Mouse (Mus musculus): ENCODE data around the gene Trim59. TPM values are rescaled to one million over a fixed set of nuclear protein-coding genes. Genes with fewer than 3 reads are reported as not detected.
"Not testable (repeated sequence)": the region's sequence is repeated elsewhere in the genome, so short reads cannot be mapped to it uniquely, and the experiment has no call there.

Trim59 gene
- polyA plus RNA-seq, 1 experiment from 2014 or later = 28.0 TPM

DNA sequence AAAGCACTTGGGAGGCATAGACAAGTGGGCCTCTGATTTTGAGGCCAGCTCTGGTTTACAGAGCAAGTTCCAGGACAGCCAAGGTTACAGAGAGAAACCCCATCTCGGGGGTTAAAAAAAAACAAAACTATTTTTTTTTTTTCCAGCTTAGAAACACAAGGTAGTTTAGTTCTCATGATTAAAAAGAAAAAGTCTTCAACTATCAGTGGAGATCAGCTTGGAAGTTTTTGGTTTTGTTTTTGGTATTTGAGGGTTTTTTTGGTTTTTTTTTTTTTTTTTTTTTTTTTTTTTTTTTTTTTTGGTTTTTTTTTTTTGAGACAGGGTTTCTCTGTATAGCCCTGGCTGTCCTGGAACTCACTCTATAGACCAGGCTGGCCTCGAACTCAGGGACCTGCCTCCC is 25.9 kb downstream of the Trim59 start:
- H3K9ac ChIP-seq (replicated peaks; ENCODE audit: low read depth, low read length); H3K9me3 ChIP-seq (ENCODE audit: control insufficient read depth, low read length); H3K27ac ChIP-seq (ENCODE audit: low read depth, low read length); H3K36me3 ChIP-seq (ENCODE audit: control insufficient read depth, insufficient read depth, low read length); ATAC-seq (ENCODE audit: low read depth); H3K27me3 ChIP-seq (ENCODE audit: control insufficient read depth, insufficient read depth, low read length); H3K4me1 ChIP-seq (ENCODE audit: control insufficient read depth, insufficient read depth, low read length); H3K4me2 ChIP-seq (ENCODE audit: low read depth, low read length); H3K4me3 ChIP-seq (ENCODE audit: low read depth, low read length): not testable (repeated sequence)
- 100% methylated on average over 2 of the region's 2 CpGs for WGBS

DNA sequence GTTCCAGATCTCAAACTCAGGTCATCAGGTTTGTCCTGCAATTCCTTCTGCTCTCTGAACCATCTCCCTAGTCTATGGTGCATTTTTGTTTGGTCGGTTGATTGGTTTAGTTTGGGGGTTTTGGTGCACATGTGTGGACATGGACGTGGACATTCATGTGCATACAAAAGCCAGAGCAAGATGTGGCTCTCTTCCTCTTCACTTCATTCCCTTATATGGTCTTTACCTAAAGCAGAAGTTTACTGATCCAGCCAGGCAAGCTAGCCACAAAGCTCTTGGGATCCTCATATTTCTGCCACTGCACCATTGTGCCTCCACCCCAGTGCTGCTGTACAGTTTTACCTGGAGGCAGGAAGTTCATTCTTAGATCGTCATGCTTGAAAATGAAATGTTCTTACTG is 27.4 kb downstream of the Trim59 start:
- Histone ChIP-seq H3K27me3 (ENCODE audit: control insufficient read depth, insufficient read depth, low read length) (no peaks in the 10 kb centered on the region), H3K9ac (replicated peaks; ENCODE audit: low read depth, low read length) (no peak overlapping the region), H3K4me3 (ENCODE audit: low read depth, low read length) (no peak overlapping the region), H3K4me1 (ENCODE audit: control insufficient read depth, insufficient read depth, low read length) (no peaks in the 10 kb centered on the region), H3K4me2 (ENCODE audit: low read depth, low read length) (no peak overlapping the region), H3K9me3 (ENCODE audit: control insufficient read depth, low read length) (no peaks in the 10 kb centered on the region), H3K36me3 (ENCODE audit: control insufficient read depth, insufficient read depth, low read length) (no peaks in the 10 kb centered on the region), H3K27ac (ENCODE audit: low read depth, low read length) (no peak overlapping the region)
- ATAC-seq (ENCODE audit: low read depth) = no peak
- WGBS = 88% methylated on average over 3 of the region's 3 CpGs

DNA sequence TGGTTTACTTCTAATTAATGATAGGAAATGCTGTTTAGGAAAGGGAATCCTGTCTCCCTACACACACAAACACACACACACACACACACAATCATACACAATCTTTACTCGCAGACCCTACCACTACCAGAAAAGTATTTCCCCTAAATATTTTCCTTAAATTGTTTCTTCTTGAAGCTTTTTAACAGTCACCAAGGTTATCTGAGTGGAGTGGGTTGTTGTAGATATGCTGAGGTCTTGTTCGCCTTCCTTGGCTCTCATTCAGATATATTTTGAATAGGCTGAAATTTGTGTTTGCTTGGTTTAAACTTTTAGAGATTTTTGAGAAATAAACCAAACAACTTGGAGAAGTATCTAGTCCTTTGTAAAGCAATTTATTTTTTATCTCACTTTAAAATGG is 35.7 kb downstream of the Trim59 start:
- Histone ChIP-seq H3K4me2 (ENCODE audit: low read depth, low read length) (no peak overlapping the region), H3K27ac (ENCODE audit: low read depth, low read length) (no peak overlapping the region), H3K9me3 (ENCODE audit: control insufficient read depth, low read length) (no peaks in the 10 kb centered on the region), H3K4me3 (ENCODE audit: low read depth, low read length) (no peak overlapping the region), H3K9ac (replicated peaks; ENCODE audit: low read depth, low read length) (no peak overlapping the region), H3K27me3 (ENCODE audit: control insufficient read depth, insufficient read depth, low read length) (no peaks in the 10 kb centered on the region), H3K36me3 (ENCODE audit: control insufficient read depth, insufficient read depth, low read length) (no peaks in the 10 kb centered on the region), H3K4me1 (ENCODE audit: control insufficient read depth, insufficient read depth, low read length) (peaks cover 4% of the 10 kb centered on the region; the same call in 1 of the 2 replicates)
- ATAC-seq (ENCODE audit: low read depth) = no peak
- WGBS = 93% methylated on average over 2 of the region's 2 CpGs

DNA sequence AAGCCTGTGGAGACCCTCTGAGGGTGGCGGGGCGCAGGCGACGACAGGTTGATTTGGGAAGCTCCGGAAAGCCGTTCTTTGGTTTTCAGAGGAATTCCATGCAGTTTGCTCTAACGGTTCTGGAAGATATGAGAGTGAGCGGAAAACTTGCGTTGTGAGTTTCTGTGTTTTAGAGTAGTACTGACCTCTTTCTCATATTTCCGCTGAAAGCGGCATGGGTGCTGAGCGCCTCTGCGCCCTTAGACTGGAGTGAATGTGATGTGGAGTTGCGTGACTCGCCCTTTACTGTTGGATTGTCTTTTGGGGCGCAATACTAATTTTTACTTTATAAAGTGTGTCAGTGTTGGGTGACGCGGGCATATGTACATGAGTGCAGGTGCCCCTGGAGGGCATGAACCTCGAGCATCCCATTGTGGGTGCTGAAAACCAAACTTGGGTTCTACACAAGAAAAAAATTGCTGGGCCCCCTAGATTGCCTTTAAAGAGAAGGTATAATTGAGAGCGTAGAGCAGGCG is 38.3 kb downstream of the Trim59 start:
- H3K4me1 ChIP-seq (ENCODE audit: control insufficient read depth, insufficient read depth, low read length) = peaks cover 6% of the 10 kb centered on the region; the same call in 1 of the 2 replicates
- H3K4me3 ChIP-seq (ENCODE audit: low read depth, low read length) = peak overlapping the region; percentile 90
- H3K27ac ChIP-seq (ENCODE audit: low read depth, low read length) = no peak overlapping the region
- 5% methylated on average over 21 of the region's 21 CpGs for WGBS
- no peaks in the 10 kb centered on the region for H3K36me3 ChIP-seq (ENCODE audit: control insufficient read depth, insufficient read depth, low read length)
- ATAC-seq (ENCODE audit: low read depth) = no peak
- H3K9me3 ChIP-seq (ENCODE audit: control insufficient read depth, low read length) = no peaks in the 10 kb centered on the region
- peak overlapping the region; percentile 97 for H3K4me2 ChIP-seq (ENCODE audit: low read depth, low read length)
- H3K27me3 ChIP-seq (ENCODE audit: control insufficient read depth, insufficient read depth, low read length) = no peaks in the 10 kb centered on the region
- peak overlapping the region; percentile 62 for H3K9ac ChIP-seq (replicated peaks; ENCODE audit: low read depth, low read length)

DNA sequence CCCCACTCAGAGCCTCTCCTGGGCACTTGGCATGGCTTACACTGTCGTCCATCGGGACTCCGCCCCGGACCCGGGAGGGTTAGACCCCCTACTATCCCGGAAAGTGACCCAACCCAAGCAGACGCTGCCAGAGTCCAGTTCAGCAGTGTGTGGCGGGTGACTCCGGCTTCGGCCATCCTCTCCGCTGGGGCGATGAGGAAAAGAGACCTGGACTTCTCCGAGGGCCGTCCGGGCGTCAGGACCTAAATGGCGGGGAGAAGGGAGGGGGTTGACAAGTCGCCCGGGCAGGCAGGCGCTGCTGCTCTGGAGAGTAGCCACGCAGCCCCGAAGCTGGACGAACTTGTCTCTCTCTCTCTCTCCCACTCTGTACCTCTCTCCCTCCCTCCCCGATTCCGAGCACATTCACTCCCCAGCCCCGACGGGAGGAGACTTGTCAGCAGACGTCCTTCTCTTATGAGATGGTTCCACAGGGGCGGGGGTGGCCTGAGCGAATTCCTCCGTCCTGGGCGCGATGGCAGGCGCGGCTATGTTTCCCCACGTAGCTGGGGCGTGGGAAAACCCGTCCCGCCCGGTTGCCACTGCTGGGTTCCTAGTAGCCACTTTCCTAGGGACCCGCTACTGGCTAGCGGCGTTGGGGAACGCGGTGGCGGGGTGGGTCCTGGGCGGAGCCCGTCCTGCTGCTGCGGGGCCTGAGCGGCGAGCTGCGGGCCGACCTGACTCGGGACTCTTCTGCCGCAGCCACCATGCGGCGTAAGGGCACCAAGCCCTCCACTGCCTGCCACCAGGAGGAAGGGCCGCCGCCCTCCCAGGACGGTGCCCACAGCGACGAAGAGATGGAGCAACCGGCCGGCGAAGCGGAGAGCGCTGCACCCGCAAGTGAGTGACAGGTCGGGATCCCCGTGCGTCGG is 39.0 kb downstream of the Trim59 start:
- peak; percentile 50 for ATAC-seq (ENCODE audit: low read depth)
- Histone ChIP-seq H3K27me3 (ENCODE audit: control insufficient read depth, insufficient read depth, low read length) (no peaks in the 10 kb centered on the region), H3K27ac (ENCODE audit: low read depth, low read length) (peak overlapping the region; percentile 66), H3K36me3 (ENCODE audit: control insufficient read depth, insufficient read depth, low read length) (no peaks in the 10 kb centered on the region), H3K4me1 (ENCODE audit: control insufficient read depth, insufficient read depth, low read length) (peaks cover 6% of the 10 kb centered on the region; the same call in 1 of the 2 replicates), H3K9ac (replicated peaks; ENCODE audit: low read depth, low read length) (peak overlapping the region; percentile 62), H3K9me3 (ENCODE audit: control insufficient read depth, low read length) (no peaks in the 10 kb centered on the region), H3K4me3 (ENCODE audit: low read depth, low read length) (peak overlapping the region; percentile 90), H3K4me2 (ENCODE audit: low read depth, low read length) (peak overlapping the region; percentile 97)
- under 1% methylated on average over 70 of the region's 72 CpGs for WGBS

DNA sequence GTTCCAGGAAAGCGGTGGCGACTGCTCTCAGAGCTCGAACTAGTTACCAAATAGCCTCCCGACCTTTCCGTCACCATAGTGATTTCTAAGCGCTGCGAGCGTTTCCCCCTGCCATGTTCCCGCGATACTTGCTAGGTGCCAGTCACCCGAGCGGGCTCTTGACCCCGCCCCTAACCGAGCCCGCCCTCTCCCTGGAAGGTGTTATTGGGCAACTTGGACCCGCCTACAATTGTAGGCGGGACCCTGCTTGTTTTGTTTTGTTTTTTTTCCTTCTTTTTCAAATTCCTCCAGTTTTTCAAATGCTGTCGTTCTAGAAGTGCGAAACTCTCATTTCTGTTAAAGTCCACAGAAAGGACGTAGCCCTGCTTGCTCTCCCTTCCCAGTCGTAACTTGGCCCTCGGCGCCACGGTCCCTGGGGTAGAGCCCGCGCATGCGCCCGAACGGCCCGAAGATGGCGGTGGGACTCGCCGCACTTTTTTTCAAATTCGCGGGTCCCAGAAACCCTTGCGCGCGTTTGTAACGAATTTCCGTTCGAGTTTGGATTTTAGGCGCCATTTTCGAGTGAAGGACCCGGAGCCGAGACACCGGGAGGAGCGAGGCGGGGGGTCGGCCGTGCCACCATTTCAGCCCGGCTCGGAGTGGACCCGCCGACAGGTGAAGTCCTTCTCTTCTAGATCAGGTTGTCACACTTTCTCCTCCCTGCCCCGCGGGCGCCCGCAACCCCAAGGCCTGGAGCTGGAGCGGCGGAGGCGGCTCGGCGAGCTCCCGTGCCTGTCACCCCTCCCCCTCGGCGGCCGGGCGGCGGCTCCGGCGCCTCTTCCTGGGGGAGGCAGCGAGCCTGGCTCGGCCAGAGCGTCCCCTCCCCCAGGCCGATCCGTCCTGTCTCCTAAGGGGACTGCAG is 39.9 kb downstream of the Trim59 start, which contains the start of the genes Ift80 and Smc4:
TSS of gene Ift80 (minus strand) at position 134 of the 901 bp plus-strand sequence.
TSS of gene Smc4 (plus strand) at position 302 of the 901 bp plus-strand sequence.
- peak within 1 kb of the TSS; percentile 97 for H3K4me2 ChIP-seq (ENCODE audit: low read depth, low read length)
- H3K4me3 ChIP-seq (ENCODE audit: low read depth, low read length) = peak within 1 kb of the TSS; percentile 90
- peak within 1 kb of the TSS; percentile 62 for H3K9ac ChIP-seq (replicated peaks; ENCODE audit: low read depth, low read length)
- no peaks in the 10 kb centered on the region for H3K36me3 ChIP-seq (ENCODE audit: control insufficient read depth, insufficient read depth, low read length)
- peak within 1 kb of the TSS; percentile 66 for H3K27ac ChIP-seq (ENCODE audit: low read depth, low read length)
- peak; percentile 97 for ATAC-seq (ENCODE audit: low read depth)
- H3K9me3 ChIP-seq (ENCODE audit: control insufficient read depth, low read length) = no peaks in the 10 kb centered on the region
- H3K27me3 ChIP-seq (ENCODE audit: control insufficient read depth, insufficient read depth, low read length) = no peaks in the 10 kb centered on the region
- H3K4me1 ChIP-seq (ENCODE audit: control insufficient read depth, insufficient read depth, low read length) = peaks cover 6% of the 10 kb centered on the region; the same call in 1 of the 2 replicates
- WGBS = under 1% methylated on average over 70 of the region's 76 CpGs

DNA sequence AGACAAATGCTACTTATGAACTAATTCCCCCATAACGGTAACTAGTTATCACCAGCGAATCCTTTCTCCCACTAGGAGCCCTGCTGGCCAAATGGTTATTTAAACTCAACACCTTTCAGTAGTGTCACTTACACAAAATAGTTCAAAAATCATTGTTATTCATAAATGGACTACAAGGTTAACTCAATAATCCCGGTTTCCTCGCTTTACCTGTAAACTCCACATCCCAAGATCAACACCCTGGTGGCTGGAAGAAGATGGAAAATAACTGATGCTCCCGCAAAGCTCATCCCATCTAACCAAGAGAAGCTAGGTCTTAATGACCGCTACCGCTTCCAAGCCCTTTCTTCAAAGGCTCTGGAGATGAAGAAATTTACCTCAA is 40.5 kb downstream of the Trim59 start:
- H3K9ac ChIP-seq (replicated peaks; ENCODE audit: low read depth, low read length) = peak overlapping the region; percentile 21; the same call in 1 of the 2 replicates
- no peaks in the 10 kb centered on the region for H3K36me3 ChIP-seq (ENCODE audit: control insufficient read depth, insufficient read depth, low read length)
- peak overlapping the region; percentile 90 for H3K4me3 ChIP-seq (ENCODE audit: low read depth, low read length)
- peak; percentile 32 for ATAC-seq (ENCODE audit: low read depth)
- 1% methylated on average over 7 of the region's 7 CpGs for WGBS
- H3K9me3 ChIP-seq (ENCODE audit: control insufficient read depth, low read length) = no peaks in the 10 kb centered on the region
- H3K4me1 ChIP-seq (ENCODE audit: control insufficient read depth, insufficient read depth, low read length) = peaks cover 6% of the 10 kb centered on the region; the same call in 1 of the 2 replicates
- H3K4me2 ChIP-seq (ENCODE audit: low read depth, low read length) = peak overlapping the region; percentile 63
- H3K27ac ChIP-seq (ENCODE audit: low read depth, low read length) = peak overlapping the region; percentile 24; the same call in 1 of the 2 replicates
- H3K27me3 ChIP-seq (ENCODE audit: control insufficient read depth, insufficient read depth, low read length) = no peaks in the 10 kb centered on the region

DNA sequence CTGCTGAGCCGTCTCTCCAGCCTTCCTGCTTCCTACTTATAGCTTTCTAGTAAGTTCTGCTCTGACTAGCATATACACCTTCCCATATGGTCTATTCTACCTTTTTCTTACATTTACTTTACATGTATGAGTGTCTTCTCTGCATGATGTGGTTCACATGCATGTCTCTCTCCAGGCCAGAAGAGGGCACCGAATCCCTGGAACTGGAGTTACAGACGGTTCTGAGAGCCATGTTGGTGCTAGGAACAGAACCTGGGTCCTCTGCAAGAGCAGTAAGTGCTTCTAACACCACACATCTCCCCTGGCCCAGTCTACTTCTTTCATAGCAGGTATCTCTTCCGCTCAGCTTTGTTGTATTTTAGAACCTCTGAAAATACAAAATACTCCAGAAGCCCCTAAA is 41.8 kb downstream of the Trim59 start:
- Histone ChIP-seq H3K4me1 (ENCODE audit: control insufficient read depth, insufficient read depth, low read length) (peaks cover 6% of the 10 kb centered on the region; the same call in 1 of the 2 replicates), H3K27me3 (ENCODE audit: control insufficient read depth, insufficient read depth, low read length) (no peaks in the 10 kb centered on the region), H3K36me3 (ENCODE audit: control insufficient read depth, insufficient read depth, low read length) (no peaks in the 10 kb centered on the region), H3K27ac (ENCODE audit: low read depth, low read length) (no peak overlapping the region), H3K9me3 (ENCODE audit: control insufficient read depth, low read length) (no peaks in the 10 kb centered on the region), H3K4me2 (ENCODE audit: low read depth, low read length) (no peak overlapping the region), H3K4me3 (ENCODE audit: low read depth, low read length) (no peak overlapping the region), H3K9ac (replicated peaks; ENCODE audit: low read depth, low read length) (no peak overlapping the region)
- no peak for ATAC-seq (ENCODE audit: low read depth)
- 90% methylated on average over 4 of the region's 4 CpGs for WGBS

Data from neural tube, embryonic 14.5 days (tissue).